Mouse (Mus musculus) bone marrow, adult 2 months (tissue): ENCODE measurements around the gene Asphd1.
"Not testable (repeated sequence)": the region's sequence is repeated elsewhere in the genome, so short reads cannot be mapped to it uniquely, and the experiment has no call there.

ENCODE experiments used
- CTCF ChIP-seq: fragments of 200-500 bp; IDR thresholded peaks from 2 replicates; pipeline ENCODE4 v1.5.1; 2011; ENCODE audit warnings: low read length, control low read depth; ENCODE audit not compliant: control insufficient read depth, insufficient read depth
- POLR2A ChIP-seq: fragments of 200-500 bp; IDR thresholded peaks from 2 replicates; pipeline ENCODE4 v1.6.1; 2011; ENCODE audit warnings: low read depth, mild to moderate bottlenecking, control low read depth, low read length, borderline replicate concordance; ENCODE audit not compliant: control insufficient read depth

- TF ChIP-seq CTCF, POLR2A: not testable (repeated sequence)
Observed at GRCm38 (mm10) chr7:126899781-126900180, 49.6 kb downstream of the Asphd1 start.
